13 mouse cellular contexts compared by ENCODE assay signal in the genomic region with DNA sequence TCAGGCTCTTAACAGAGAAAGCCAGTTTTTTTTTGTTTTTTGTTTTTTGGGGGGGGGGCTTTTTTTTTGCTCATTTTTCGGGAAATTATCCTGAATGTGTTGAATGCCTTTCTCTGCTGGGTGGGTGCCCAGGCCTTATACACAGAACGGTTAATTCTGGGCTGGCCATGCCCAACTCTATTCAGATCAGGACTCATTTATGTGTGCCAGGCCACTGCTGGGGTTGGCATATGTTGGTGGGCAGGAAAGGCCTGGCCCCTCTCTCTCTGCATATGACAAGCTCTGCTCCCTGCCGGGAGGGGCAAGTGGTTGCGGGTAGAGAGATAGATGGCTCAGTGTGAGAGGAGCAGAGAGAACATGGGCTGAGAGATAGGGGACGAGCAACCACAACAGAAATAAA.
DNase-seq lines count a peak whose midpoint lies in the region; ATAC-seq and TF ChIP-seq lines count a peak whose summit lies in the region.
"Had no signal": no experiment of that assay in that cellular context is flagged by ENCODE, and none has a peak within 500 bp of the region (broad histone marks: within the 10 kb centered on the region; RNA-seq: fewer than 3 reads in every experiment).

No protein-coding gene starts in this region.

- DNase-seq in left cerebral cortex, postnatal 4 days: peak; percentile 93
- DNase-seq in left cerebral cortex, postnatal 36 days (ENCODE audit: low spot score in 2 of 2): no peak
- peak; percentile 10 for DNase-seq in cerebellum, adult 11 months
- DNase-seq in cerebellum, adult 9-11 months: peak; percentile 58
- peak; percentile 90 for DNase-seq in midbrain, postnatal 0 days (ENCODE audit: low spot score)
- no peak for DNase-seq in gastrocnemius, postnatal 4 days (ENCODE audit: low spot score in 2 of 2)
- no peak for DNase-seq in ovary, postnatal 10 days (ENCODE audit: low spot score)
- DNase-seq: adrenal gland, postnatal 14 days; gastrocnemius, postnatal 36 days; liver, postnatal 0 days; spleen, adult 18-20 months had no signal

- H3K9ac ChIP-seq in midbrain, postnatal 0 days (replicated peaks; ENCODE audit: low read length, poor library complexity, severe bottlenecking): no peak overlapping the region
- H3K9ac ChIP-seq: limb, embryonic 12.5 days; liver, postnatal 0 days had no signal

- no peaks in the 10 kb centered on the region for H3K9me3 ChIP-seq in midbrain, postnatal 0 days (ENCODE audit: low read length)

- H3K4me2 ChIP-seq in midbrain, postnatal 0 days (ENCODE audit: low read depth, low read length, poor library complexity, severe bottlenecking): no peak overlapping the region
- H3K4me2 ChIP-seq: limb, embryonic 12.5 days had no signal

- no peak overlapping the region for H3K4me3 ChIP-seq in midbrain, postnatal 0 days (ENCODE audit: low read depth, low read length)
- H3K4me3 ChIP-seq: limb, embryonic 12.5 days had no signal

- no peaks in the 10 kb centered on the region for H3K36me3 ChIP-seq in midbrain, postnatal 0 days (ENCODE audit: insufficient read depth, low read length)
- H3K36me3 ChIP-seq: limb, embryonic 12.5 days had no signal

- ATAC-seq in midbrain, postnatal 0 days (ENCODE audit: low FRiP score): peak; percentile 87
- ATAC-seq: intestine, embryonic 16.5 days; liver, postnatal 0 days had no signal

- no peak for TF ChIP-seq CTCF in midbrain, postnatal 0 days (IDR thresholded peaks at IDR 0.05)

- WGBS in midbrain, postnatal 0 days: 69% methylated on average over 5 of the region's 5 CpGs

- H3K27ac ChIP-seq in midbrain, postnatal 0 days (ENCODE audit: low read depth, low read length): no peak overlapping the region
- H3K27ac ChIP-seq: limb, embryonic 12.5 days had no signal

- H3K4me1 ChIP-seq in midbrain, postnatal 0 days (ENCODE audit: insufficient read depth, low read length): no peaks in the 10 kb centered on the region

- H3K27me3 ChIP-seq in midbrain, postnatal 0 days (ENCODE audit: insufficient read depth, low read length): no peaks in the 10 kb centered on the region
- H3K27me3 ChIP-seq: limb, embryonic 12.5 days had no signal

- intact Hi-C loops in left cerebral cortex, postnatal 4 days (cut with DNase I): no loop called here
- intact Hi-C loops in left cerebral cortex, postnatal 36 days (cut with DNase I): loop anchor here (5.0 kb wide), 2 partner anchors 53 to 92 kb away; no protein-coding TSS in a partner anchor

Comparison
In these comparisons a context has a peak if more than half of its experiments do, and no peak if none do; other contexts are left out.
1. DNase-seq: peak in left cerebral cortex, postnatal 4 days (single experiment), cerebellum, adult 11 months (single experiment), cerebellum, adult 9-11 months (single experiment) and midbrain, postnatal 0 days (single experiment); none in left cerebral cortex, postnatal 36 days (0 of 2), gastrocnemius, postnatal 4 days (0 of 2) and ovary, postnatal 10 days (single experiment).